Mouse (Mus musculus) embryo, embryonic 10 days (tissue): ENCODE results near the gene Nsa2.

Experiments used
- DNase-seq: peaks from one replicate; pipeline ENCODE4 v3.0.0-alpha.2; 2015; ENCODE audit warnings: low spot score

Nsa2 gene

GRCm38 (mm10) chr13:97087421-97087820 is 50.3 kb downstream of the Nsa2 start:
- no peak for DNase-seq

DNA sequence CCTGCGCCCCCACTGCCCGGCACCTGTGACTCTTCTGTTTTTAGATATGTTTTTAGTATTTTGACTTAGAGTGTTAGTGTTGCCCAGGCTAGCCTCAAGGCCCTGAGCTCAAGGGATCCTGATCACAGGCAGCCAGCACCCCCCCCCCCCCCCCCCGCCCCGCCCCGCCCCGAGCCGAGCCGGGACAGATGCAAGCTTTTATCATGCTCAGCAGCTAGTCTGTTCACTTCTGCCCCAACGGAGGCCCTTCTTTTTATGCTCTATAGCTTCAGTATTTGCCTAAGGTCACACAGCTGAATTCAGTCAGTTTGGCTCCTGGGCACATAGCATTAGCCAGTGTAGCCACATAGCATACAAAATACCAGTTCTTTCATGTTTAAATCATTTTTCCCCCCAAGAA is 51.4 kb downstream of the Nsa2 start:
- no peak for DNase-seq

GRCm38 (mm10) chr13:97082432-97082831 is 55.3 kb downstream of the Nsa2 start:
- no peak for DNase-seq

- DNase-seq, result no peak
These were observed 57.1 kb downstream of the Nsa2 start for GRCm38 (mm10) chr13:97080615-97081014.

DNA sequence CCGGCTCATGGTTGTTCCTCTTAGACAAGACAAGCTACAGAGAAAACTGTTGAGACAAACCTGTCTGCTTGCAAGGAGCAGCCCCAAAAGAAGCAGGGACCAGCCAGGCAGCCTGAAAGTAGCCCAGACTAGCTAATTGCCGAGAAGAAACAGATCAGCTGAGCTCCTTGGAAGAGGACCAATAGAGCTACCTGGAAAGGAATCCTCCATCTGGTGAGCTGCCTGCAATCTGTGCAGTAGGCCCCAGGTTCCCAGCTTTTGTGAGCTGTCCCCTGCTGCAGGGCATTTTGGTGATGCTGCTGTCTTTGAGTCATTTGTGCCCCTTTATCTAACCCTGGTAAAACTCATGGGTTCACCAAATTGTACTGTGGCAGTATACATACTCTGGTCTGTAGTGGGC is 57.5 kb downstream of the Nsa2 start:
- no peak for DNase-seq
